Mouse (Mus musculus): ENCODE data around the gene Kcnh4. TPM values are rescaled to one million over a fixed set of nuclear protein-coding genes. Genes with fewer than 3 reads are reported as not detected.

The Kcnh4 gene
- polyA plus RNA-seq, 1 experiment from 2014 or later = 10.3 TPM

DNA sequence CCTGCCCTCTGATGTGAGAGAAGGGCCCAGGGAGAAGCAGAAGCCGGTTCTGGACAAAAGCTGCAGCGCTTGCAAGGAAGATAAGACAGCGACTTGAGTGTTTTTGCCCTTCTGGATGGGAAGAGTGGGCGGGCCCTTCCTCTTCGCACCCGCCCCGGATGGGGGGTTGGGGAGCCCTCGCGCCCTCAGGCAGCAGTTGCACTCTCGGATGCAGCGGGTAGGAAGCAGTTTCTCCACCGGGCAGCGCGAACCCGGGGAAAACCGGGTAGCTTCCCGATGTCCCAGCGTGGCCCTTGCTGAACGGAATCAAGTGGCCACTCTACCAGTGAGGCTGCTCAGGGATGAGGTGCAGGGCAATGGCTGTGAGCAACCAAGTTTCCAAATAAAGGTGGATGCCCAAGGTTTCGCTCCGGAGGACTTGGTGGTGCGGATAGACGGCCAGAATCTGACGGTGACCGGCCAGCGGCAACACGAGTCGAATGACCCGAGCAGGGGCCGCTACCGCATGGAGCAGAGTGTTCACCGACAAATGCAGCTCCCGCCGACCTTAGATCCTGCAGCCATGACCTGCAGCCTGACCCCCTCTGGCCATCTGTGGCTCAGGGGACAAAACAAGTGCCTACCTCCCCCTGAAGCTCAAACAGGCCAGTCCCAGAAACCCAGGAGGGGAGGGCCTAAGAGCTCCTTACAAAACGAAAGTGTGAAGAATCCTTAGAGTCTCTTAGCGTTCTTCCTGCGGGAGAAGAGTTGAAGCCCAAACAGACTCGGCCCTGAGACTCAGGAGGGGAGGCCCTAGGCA, 45.8 kb downstream of the Kcnh4 start, which contains the start of gene Hspb9:
TSS of gene Hspb9 (plus strand) at position 116 of the 799 bp plus-strand sequence.
- Histone ChIP-seq H3K9ac (no peak within 1 kb of the TSS), H3K9me3 (no peaks in the 10 kb centered on the region), H3K4me3 (no peak within 1 kb of the TSS; the same call in 1 of the 2 replicates), H3K4me2 (peak within 1 kb of the TSS; percentile 11), H3K27ac (replicated peaks) (no peak within 1 kb of the TSS), H3K27me3 (no peaks in the 10 kb centered on the region), H3K36me3 (peaks cover 42% of the 10 kb centered on the region), H3K4me1 (replicated peaks) (peaks cover 35% of the 10 kb centered on the region)
- 9% methylated on average over 38 of the region's 38 CpGs for WGBS
- no peak for ATAC-seq (ENCODE audit: low FRiP score, low read depth)

DNA sequence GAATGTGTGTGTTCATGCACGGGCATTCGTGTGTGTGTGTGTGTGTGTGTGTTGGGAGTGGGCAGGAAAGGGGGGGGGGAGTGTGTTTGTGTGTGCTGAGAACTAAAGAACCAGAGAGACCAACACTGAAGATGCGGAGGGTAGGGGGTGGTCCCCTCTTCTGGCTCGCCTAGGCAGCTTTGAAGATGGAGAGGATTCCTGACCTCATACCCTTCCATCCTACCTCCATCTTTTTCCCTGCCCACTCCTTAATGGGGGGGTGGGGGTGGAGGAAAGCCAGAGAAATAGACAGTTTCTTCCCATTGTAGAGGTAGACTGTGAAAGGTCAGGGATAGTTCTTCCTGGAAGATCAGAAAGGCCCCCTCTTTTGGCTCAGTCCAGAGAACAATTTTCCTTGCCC, 46.6 kb downstream of the Kcnh4 start:
- no peak overlapping the region for H3K9ac ChIP-seq
- no peak overlapping the region for H3K27ac ChIP-seq (replicated peaks)
- WGBS = 68% methylated on average over 4 of the region's 4 CpGs
- peaks cover 46% of the 10 kb centered on the region for H3K36me3 ChIP-seq
- H3K9me3 ChIP-seq = no peaks in the 10 kb centered on the region
- no peak overlapping the region for H3K4me3 ChIP-seq
- no peak for ATAC-seq (ENCODE audit: low FRiP score, low read depth)
- no peak overlapping the region for H3K4me2 ChIP-seq
- no peaks in the 10 kb centered on the region for H3K27me3 ChIP-seq
- H3K4me1 ChIP-seq (replicated peaks) = peaks cover 35% of the 10 kb centered on the region

DNA sequence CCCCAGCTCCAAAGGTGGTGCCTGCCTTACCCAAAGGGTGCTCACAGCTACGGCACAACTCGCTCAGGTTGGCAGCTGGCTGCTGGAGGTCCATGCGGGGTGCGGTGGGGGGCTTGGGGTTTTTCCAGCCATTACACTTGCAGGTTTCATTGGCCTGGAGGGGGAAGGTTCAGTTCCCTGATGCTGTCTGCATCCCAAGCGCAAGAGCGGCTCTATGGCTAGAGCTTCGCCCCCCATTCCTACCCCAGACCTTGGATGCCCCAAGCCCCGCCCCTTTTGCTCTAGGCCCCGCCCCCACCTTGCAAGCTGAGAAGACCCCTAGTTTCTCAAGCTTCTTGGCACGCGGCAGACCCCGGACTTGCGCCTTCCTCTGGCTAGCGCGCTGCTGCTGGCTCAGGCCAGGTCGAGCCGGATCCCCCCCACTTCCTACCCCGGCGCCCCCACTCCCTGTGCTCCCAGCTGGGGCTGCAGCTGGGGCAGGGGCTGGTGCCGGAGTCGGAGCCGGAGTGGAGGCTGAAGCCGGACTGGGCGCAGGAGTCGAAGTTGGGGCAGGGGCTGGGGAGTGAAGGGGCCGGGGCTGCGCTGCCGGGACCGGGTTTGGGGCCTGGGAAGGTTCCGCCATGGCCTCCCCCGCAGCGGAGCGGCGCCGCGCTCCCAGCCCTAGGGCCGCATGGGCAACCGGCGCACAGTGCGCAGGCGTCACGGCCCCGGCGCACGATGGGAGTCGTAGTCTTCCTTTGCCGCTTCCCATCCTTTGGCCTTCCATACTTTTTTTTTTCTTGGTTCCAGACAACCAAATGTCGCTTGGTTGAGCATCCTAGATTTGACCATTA, 47.7 kb downstream of the Kcnh4 start, which contains the start of gene Kat2a:
TSS of gene Kat2a (minus strand) at position 683 of the 833 bp plus-strand sequence.
- H3K9ac ChIP-seq = peak within 1 kb of the TSS; percentile 84
- ATAC-seq (ENCODE audit: low FRiP score, low read depth) = peak; percentile 87
- peaks cover 43% of the 10 kb centered on the region for H3K36me3 ChIP-seq
- peaks cover 35% of the 10 kb centered on the region for H3K4me1 ChIP-seq (replicated peaks)
- no peaks in the 10 kb centered on the region for H3K9me3 ChIP-seq
- H3K4me2 ChIP-seq = peak within 1 kb of the TSS; percentile 67
- H3K27me3 ChIP-seq = no peaks in the 10 kb centered on the region
- peak within 1 kb of the TSS; percentile 94 for H3K4me3 ChIP-seq
- 2% methylated on average over 37 of the region's 48 CpGs for WGBS
- peak within 1 kb of the TSS; percentile 82 for H3K27ac ChIP-seq (replicated peaks)

DNA sequence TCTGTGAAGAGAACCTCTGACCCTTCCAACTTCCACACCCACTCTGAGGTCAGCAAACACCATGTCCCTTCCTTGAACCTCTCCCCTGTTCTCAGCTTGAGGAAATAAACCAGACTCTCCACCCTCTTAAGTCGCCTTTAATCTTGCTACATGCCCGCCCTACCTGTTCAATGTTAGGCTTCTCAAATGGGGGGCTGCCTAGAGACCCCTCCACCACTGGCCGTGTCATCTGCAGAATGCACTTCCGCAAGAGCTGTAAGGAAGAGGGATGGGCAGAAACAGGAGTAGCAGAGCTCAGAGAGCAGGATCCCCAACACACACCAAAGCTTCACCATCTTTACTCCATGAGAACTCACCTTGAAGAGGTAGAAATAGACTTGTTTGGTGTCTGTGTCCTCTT, 48.8 kb downstream of the Kcnh4 start:
- Histone ChIP-seq H3K36me3 (peaks cover 41% of the 10 kb centered on the region), H3K9me3 (no peaks in the 10 kb centered on the region), H3K4me3 (peak overlapping the region; percentile 94; the same call in 1 of the 2 replicates), H3K27ac (replicated peaks) (no peak overlapping the region), H3K27me3 (no peaks in the 10 kb centered on the region), H3K9ac (no peak overlapping the region), H3K4me1 (replicated peaks) (peaks cover 35% of the 10 kb centered on the region), H3K4me2 (peak overlapping the region; percentile 67)
- 92% methylated on average over 4 of the region's 4 CpGs for WGBS
- ATAC-seq (ENCODE audit: low FRiP score, low read depth) = no peak

DNA sequence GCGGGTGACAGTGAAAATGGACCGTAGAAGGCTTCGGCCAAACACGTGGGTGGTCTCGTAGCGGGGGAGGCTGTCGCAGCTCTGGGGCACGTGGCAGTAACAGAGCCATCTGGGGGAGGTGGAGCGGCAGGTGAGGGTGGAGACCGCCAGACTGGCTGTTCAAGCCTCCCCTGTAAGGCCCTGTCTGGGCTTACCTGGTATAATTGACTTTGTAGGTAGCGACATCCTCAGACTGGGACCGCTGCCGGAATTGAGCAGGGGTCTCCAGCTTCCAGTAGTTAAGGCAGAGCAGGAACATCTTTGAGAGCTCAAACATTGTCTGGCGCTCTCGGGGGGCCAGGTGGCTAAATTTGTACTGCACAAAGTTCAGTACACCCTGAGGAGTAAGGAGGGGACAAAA, 49.2 kb downstream of the Kcnh4 start:
- Histone ChIP-seq H3K27me3 (no peaks in the 10 kb centered on the region), H3K4me1 (replicated peaks) (peaks cover 35% of the 10 kb centered on the region), H3K4me2 (no peak overlapping the region), H3K9me3 (no peaks in the 10 kb centered on the region), H3K9ac (no peak overlapping the region), H3K4me3 (no peak overlapping the region), H3K27ac (replicated peaks) (no peak overlapping the region), H3K36me3 (peaks cover 41% of the 10 kb centered on the region)
- WGBS = 91% methylated on average over 15 of the region's 15 CpGs
- no peak for ATAC-seq (ENCODE audit: low FRiP score, low read depth)

DNA sequence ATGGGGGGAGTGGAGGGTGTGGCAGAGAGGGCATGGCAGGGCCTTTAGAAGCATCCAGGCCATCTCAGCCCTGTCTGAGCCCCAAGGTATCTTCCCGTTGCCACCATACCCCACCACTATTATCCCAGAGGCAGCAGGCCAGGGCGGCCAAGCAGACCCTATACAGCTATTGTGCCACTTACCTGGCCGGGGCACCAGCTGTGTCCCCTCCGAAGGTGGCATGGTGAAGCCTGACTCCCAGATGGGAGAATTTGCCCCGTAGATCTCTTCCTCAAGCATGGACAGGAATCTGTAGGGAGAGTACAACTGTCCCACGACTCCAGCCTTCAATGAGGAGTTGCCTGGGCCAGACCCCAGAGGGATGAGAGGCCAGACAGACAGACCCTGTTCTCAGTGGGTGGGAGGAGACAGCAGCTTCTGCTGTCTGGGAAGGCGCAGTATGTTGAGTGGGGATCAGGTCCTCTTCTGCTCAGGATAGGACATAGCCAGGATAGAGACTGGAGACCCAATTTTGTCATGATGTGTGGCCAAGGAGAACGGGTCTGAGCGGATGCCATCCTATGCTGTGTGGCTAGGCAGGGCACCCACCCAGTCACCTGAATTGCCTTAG, 50.4 kb downstream of the Kcnh4 start:
- Histone ChIP-seq H3K4me1 (replicated peaks) (peaks cover 29% of the 10 kb centered on the region), H3K9me3 (no peaks in the 10 kb centered on the region), H3K4me2 (no peak overlapping the region), H3K36me3 (peaks cover 44% of the 10 kb centered on the region), H3K27ac (replicated peaks) (no peak overlapping the region), H3K27me3 (no peaks in the 10 kb centered on the region), H3K4me3 (no peak overlapping the region), H3K9ac (no peak overlapping the region)
- ATAC-seq (ENCODE audit: low FRiP score, low read depth) = no peak
- 93% methylated on average over 9 of the region's 9 CpGs for WGBS

DNA sequence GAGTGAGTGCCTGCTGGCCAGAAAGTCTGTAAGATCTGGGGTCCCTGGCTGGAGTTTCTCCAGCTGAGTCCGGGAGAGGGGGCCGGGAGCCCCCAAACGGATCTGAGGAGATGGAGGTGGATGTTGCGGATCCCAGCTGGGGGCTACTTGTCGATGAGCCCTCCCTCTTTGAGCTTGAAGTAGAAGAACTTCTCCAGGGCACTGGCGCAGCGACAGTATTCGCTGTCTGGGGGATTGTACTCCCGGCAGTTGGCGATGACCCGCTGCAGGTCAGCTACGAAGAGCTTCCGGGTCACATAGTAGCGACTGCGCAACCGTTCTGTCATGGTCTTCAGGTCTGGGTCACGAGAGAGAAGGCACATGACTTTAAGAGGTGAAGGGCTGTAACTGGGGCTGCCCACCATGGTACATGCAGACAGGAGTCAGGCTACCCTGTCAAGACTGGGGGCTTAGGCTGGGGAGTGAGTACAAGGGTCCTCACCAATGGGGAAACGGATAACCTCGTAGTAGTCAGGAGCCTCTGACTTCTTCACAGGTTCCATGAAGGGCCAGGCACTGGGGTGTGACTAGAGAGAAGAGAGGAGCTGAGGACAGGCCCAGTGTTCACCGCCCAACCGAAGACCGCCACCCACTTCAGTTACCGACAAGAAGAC, 54.5 kb downstream of the Kcnh4 start:
- H3K36me3 ChIP-seq = peaks cover 44% of the 10 kb centered on the region
- peaks cover 10% of the 10 kb centered on the region for H3K4me1 ChIP-seq (replicated peaks)
- ATAC-seq (ENCODE audit: low FRiP score, low read depth) = no peak
- no peak overlapping the region for H3K9ac ChIP-seq
- H3K4me2 ChIP-seq = no peak overlapping the region
- no peak overlapping the region for H3K4me3 ChIP-seq
- no peak overlapping the region for H3K27ac ChIP-seq (replicated peaks)
- no peaks in the 10 kb centered on the region for H3K9me3 ChIP-seq
- H3K27me3 ChIP-seq = 0 out of 2 replicates have a peak, but pooled peaks cover 5% of the 10 kb centered on the region
- WGBS = 94% methylated on average over 23 of the region's 23 CpGs

DNA sequence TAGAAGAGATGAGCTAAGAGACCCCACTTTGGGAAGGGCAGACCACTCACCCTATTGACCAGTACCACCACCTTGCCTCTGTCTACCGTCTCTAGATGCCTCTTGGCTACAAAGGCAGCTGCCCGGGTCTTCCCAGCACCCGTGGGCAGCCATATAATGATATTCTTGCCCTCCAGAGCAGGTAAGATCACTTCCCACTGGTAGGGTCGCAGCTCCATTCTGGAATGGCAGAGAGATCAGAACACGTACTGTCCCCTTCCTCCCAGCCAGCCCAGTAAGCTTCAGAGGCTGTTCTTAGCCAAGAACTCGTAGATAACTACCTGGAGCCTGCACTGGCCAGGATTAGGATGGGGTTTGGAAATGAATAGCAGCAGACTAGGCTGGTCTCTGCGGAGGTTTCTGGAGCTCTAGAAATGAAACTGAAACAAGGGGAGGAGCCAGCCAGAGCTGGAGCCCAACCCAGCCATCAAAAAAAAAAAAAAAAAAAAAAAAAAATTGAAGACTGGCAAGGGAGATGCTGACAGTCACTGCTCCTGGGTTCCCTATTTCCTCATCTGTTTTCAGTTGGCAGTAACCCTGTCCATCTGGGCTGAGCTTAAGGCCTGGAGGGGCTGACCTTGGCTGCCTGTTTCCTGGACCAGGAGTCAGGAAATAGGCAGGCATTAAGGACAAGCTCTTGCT, 55.8 kb downstream of the Kcnh4 start, which contains the start of gene Dhx58:
TSS of gene Dhx58 (minus strand) at position 421 of the 681 bp plus-strand sequence.
- Histone ChIP-seq H3K4me2 (no peak within 1 kb of the TSS), H3K36me3 (peaks cover 38% of the 10 kb centered on the region), H3K27ac (replicated peaks) (no peak within 1 kb of the TSS), H3K4me1 (replicated peaks) (peaks cover 10% of the 10 kb centered on the region), H3K9ac (no peak within 1 kb of the TSS; the same call in 1 of the 2 replicates), H3K4me3 (no peak within 1 kb of the TSS), H3K27me3 (0 out of 2 replicates have a peak, but pooled peaks cover 5% of the 10 kb centered on the region), H3K9me3 (no peaks in the 10 kb centered on the region)
- no peak for ATAC-seq (ENCODE audit: low FRiP score, low read depth)
- 63% methylated on average over 7 of the region's 7 CpGs for whole genome bisulfite sequencing

DNA sequence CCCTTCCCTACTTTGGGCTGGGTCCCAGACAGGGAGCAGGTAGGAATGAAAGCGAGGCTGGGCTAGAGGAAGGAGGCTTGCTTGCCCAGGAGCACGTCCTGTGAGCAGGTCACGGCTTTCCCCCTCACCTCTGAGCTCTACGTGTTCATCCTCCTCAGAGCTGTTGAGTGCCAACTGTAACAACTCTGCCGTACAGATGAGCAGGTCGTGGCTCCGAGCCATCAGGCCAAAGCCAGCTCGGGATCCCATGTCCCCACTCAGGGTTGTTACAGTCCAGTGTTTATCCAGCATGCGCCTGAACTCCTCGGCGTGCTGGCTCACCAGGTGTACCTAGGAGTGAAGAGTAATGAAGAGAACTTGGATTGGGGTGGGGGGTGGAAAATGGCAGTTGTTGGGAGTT, 56.4 kb downstream of the Kcnh4 start:
- Histone ChIP-seq H3K27ac (replicated peaks) (no peak overlapping the region), H3K4me1 (replicated peaks) (peaks cover 10% of the 10 kb centered on the region), H3K36me3 (peaks cover 31% of the 10 kb centered on the region), H3K9ac (no peak overlapping the region), H3K9me3 (no peaks in the 10 kb centered on the region), H3K27me3 (0 out of 2 replicates have a peak, but pooled peaks cover 5% of the 10 kb centered on the region), H3K4me3 (no peak overlapping the region), H3K4me2 (no peak overlapping the region)
- WGBS = 80% methylated on average over 11 of the region's 11 CpGs
- no peak for ATAC-seq (ENCODE audit: low FRiP score, low read depth)

DNA sequence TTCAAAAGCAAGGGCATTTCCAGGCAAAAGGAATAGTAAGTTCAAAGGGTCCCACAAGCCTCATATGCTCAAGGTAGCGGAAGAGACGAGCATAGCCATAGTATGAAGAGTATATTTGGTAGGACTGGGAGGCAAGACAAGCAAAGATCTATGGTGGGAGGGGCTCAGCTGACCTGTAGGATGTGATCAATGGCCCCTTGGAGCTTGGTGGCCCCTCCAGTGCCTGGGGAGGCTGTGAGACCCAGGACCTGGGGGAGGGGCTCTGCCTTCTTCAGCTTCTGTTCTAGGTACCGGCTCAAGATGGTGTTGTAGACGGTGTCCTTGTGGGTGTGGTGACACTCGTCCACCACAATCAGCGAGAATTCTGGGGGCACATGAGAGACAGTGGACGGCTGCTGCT, 56.8 kb downstream of the Kcnh4 start:
- WGBS = 46% methylated on average over 7 of the region's 7 CpGs
- Histone ChIP-seq H3K36me3 (peaks cover 27% of the 10 kb centered on the region), H3K4me1 (replicated peaks) (peaks cover 10% of the 10 kb centered on the region), H3K9me3 (no peaks in the 10 kb centered on the region), H3K27ac (replicated peaks) (no peak overlapping the region), H3K4me2 (peak overlapping the region; percentile 25; the same call in 1 of the 2 replicates), H3K9ac (no peak overlapping the region; the same call in 1 of the 2 replicates), H3K27me3 (0 out of 2 replicates have a peak, but pooled peaks cover 5% of the 10 kb centered on the region), H3K4me3 (no peak overlapping the region)
- no peak for ATAC-seq (ENCODE audit: low FRiP score, low read depth)

Data from hindbrain, embryonic 15.5 days (tissue).